Mouse (Mus musculus) heart, embryonic 16.5 days (tissue): ENCODE measurements around the gene Slc25a11. TPM values are rescaled to one million over a fixed set of nuclear protein-coding genes. Genes with fewer than 3 reads are reported as not detected.

ENCODE experiments used
- ATAC-seq: fragments of 200-750 bp; cut with Nextera tagmentation; replicated peaks from 2 replicates; pipeline ENCODE4 v1.8.0; 2017; ENCODE audit warnings: moderate number of reproducible peaks; ENCODE audit not compliant: insufficient read depth, low FRiP score; ENCODE audit errors: extremely low read depth
- H3K27ac ChIP-seq: fragments of 300-500 bp; sonication (generic); 2 replicates; pipeline ENCODE4 v1.5.1; 2014; ENCODE audit warnings: mild to moderate bottlenecking, low read length, control low read depth, moderate library complexity
- H3K27me3 ChIP-seq: fragments of 300-500 bp; sonication (generic); 2 replicates; pipeline ENCODE4 v1.6.1; 2014; ENCODE audit warnings: low read length, mixed read lengths; ENCODE audit not compliant: control insufficient read depth, insufficient read depth
- H3K36me3 ChIP-seq: fragments of 300-500 bp; sonication (generic); 2 replicates; pipeline ENCODE4 v1.6.1; 2014; ENCODE audit not compliant: control insufficient read depth, insufficient read depth
- H3K4me1 ChIP-seq: fragments of 300-500 bp; sonication (generic); 2 replicates; pipeline ENCODE4 v1.6.1; 2014; ENCODE audit warnings: low read length, mixed read lengths; ENCODE audit not compliant: control insufficient read depth, insufficient read depth
- H3K4me2 ChIP-seq: fragments of 300-500 bp; sonication (generic); 2 replicates; pipeline ENCODE4 v1.6.1; 2014; ENCODE audit warnings: low read depth, mild to moderate bottlenecking, control low read depth, low read length
- H3K4me3 ChIP-seq: fragments of 300-500 bp; sonication (generic); 2 replicates; pipeline ENCODE4 v1.5.1; 2014; ENCODE audit warnings: mild to moderate bottlenecking, control low read depth, low read length
- H3K9ac ChIP-seq: fragments of 300-500 bp; sonication (generic); 2 replicates; pipeline ENCODE4 v1.6.1; 2014; ENCODE audit warnings: low read length, control low read depth
- H3K9me3 ChIP-seq: fragments of 300-500 bp; sonication (generic); replicated peaks from 2 replicates; pipeline ENCODE4 v1.6.1; 2016; ENCODE audit warnings: low read length; ENCODE audit not compliant: control insufficient read depth
- WGBS: fragments of 180-500 bp; shearing (Covaris S2); extraction: QIAGEN DNeasy Blood & Tissue Kit; methylation state at CpG from one replicate; pipeline ENCODE4 v1.1.7; 2014; 5-methylcytosine and 5-hydroxymethylcytosine counted together
- polyA plus RNA-seq: library from polyadenylated mRNA; unstranded; fragments of >200 nt; fragmentation: Nextera tagmentation; extraction: Ambion mirVana; gene quantifications from 2 replicates; pipeline ENCODE4 v1.2.1, GENCODE M21; 2015

Gene Slc25a11
- polyA plus RNA-seq, 1 experiment from 2014 or later = 346 TPM

GRCm38 (mm10) chr11:70660571-70660970 is 13.3 kb upstream of the Slc25a11 start:
- Histone ChIP-seq H3K4me2 (no peak overlapping the region), H3K4me1 (peaks cover 24% of the 10 kb centered on the region)

GRCm38 (mm10) chr11:70658942-70659341 is 11.7 kb upstream of the Slc25a11 start:
- Histone ChIP-seq H3K27me3 (no peaks in the 10 kb centered on the region), H3K36me3 (peaks cover 22% of the 10 kb centered on the region), H3K27ac (peak overlapping the region; percentile 96; the same call in 1 of the 2 replicates), H3K4me1 (peaks cover 24% of the 10 kb centered on the region), H3K4me3 (peak overlapping the region; percentile 74), H3K9me3 (no peaks in the 10 kb centered on the region), H3K4me2 (peak overlapping the region; percentile 92), H3K9ac (peak overlapping the region; percentile 78)
- WGBS = 62% methylated on average over 8 of the region's 8 CpGs
- ATAC-seq = no peak

More at GRCm38 (mm10) chr11:70660571-70660970, 13.3 kb upstream of the Slc25a11 start:
- 87% methylated on average over 8 of the region's 8 CpGs for WGBS
- ATAC-seq = no peak
- peaks cover 34% of the 10 kb centered on the region for H3K36me3 ChIP-seq
- H3K9me3 ChIP-seq = no peaks in the 10 kb centered on the region
- no peak overlapping the region for H3K4me3 ChIP-seq
- no peaks in the 10 kb centered on the region for H3K27me3 ChIP-seq
- H3K9ac ChIP-seq = no peak overlapping the region
- no peak overlapping the region for H3K27ac ChIP-seq

- H3K36me3 ChIP-seq = peaks cover 18% of the 10 kb centered on the region
- peak overlapping the region; percentile 78 for H3K9ac ChIP-seq
- H3K4me1 ChIP-seq = peaks cover 24% of the 10 kb centered on the region
- WGBS = 69% methylated on average over 5 of the region's 5 CpGs
- ATAC-seq = no peak
- peak overlapping the region; percentile 96; the same call in 1 of the 2 replicates for H3K27ac ChIP-seq
- peak overlapping the region; percentile 74 for H3K4me3 ChIP-seq
- H3K4me2 ChIP-seq = peak overlapping the region; percentile 92
- no peaks in the 10 kb centered on the region for H3K9me3 ChIP-seq
- no peaks in the 10 kb centered on the region for H3K27me3 ChIP-seq
These were observed 11.2 kb upstream of the Slc25a11 start for GRCm38 (mm10) chr11:70658521-70658920.

GRCm38 (mm10) chr11:70657991-70658390 is 10.7 kb upstream of the Slc25a11 start:
- Histone ChIP-seq H3K4me1 (peaks cover 25% of the 10 kb centered on the region), H3K9ac (peak overlapping the region; percentile 78), H3K4me2 (peak overlapping the region; percentile 92), H3K9me3 (no peaks in the 10 kb centered on the region), H3K4me3 (peak overlapping the region; percentile 74), H3K27me3 (no peaks in the 10 kb centered on the region), H3K36me3 (peaks cover 15% of the 10 kb centered on the region), H3K27ac (peak overlapping the region; percentile 96)
- WGBS = 52% methylated on average over 9 of the region's 9 CpGs
- no peak for ATAC-seq

- Histone ChIP-seq H3K4me2 (peak overlapping the region; percentile 92), H3K4me3 (peak overlapping the region; percentile 74), H3K4me1 (peaks cover 25% of the 10 kb centered on the region), H3K27me3 (no peaks in the 10 kb centered on the region), H3K9me3 (no peaks in the 10 kb centered on the region), H3K27ac (peak overlapping the region; percentile 96), H3K36me3 (peaks cover 13% of the 10 kb centered on the region), H3K9ac (peak overlapping the region; percentile 78)
- 36% methylated on average over 6 of the region's 6 CpGs for whole genome bisulfite sequencing
- ATAC-seq = no peak
These were observed 10.3 kb upstream of the Slc25a11 start for GRCm38 (mm10) chr11:70657573-70657972.

GRCm38 (mm10) chr11:70656964-70657363 is 9.7 kb upstream of the Slc25a11 start, which contains the start of gene Eno3:
Gene Eno3, plus strand, starts transcription at chr11:70657202.
- 11% methylated on average over 3 of the region's 3 CpGs for WGBS
- H3K27me3 ChIP-seq = no peaks in the 10 kb centered on the region
- H3K36me3 ChIP-seq = peaks cover 15% of the 10 kb centered on the region
- peak; percentile 45 for ATAC-seq
- peak within 1 kb of the TSS; percentile 92 for H3K4me2 ChIP-seq
- H3K4me1 ChIP-seq = peaks cover 31% of the 10 kb centered on the region
- peak within 1 kb of the TSS; percentile 74 for H3K4me3 ChIP-seq
- H3K27ac ChIP-seq = peak within 1 kb of the TSS; percentile 96
- peak within 1 kb of the TSS; percentile 78 for H3K9ac ChIP-seq
- H3K9me3 ChIP-seq = no peaks in the 10 kb centered on the region

GRCm38 (mm10) chr11:70656456-70656927 is 9.2 kb upstream of the Slc25a11 start:
- Histone ChIP-seq H3K4me1 (peaks cover 36% of the 10 kb centered on the region), H3K27ac (peak overlapping the region; percentile 96), H3K27me3 (no peaks in the 10 kb centered on the region), H3K9me3 (no peaks in the 10 kb centered on the region), H3K4me2 (peak overlapping the region; percentile 92), H3K9ac (peak overlapping the region; percentile 78), H3K4me3 (peak overlapping the region; percentile 74), H3K36me3 (peaks cover 19% of the 10 kb centered on the region)
- peak; percentile 66 for ATAC-seq
- 9% methylated on average over 16 of the region's 16 CpGs for WGBS

GRCm38 (mm10) chr11:70655571-70656455 is 8.5 kb upstream of the Slc25a11 start:
- Histone ChIP-seq H3K4me1 (peaks cover 40% of the 10 kb centered on the region), H3K27me3 (no peaks in the 10 kb centered on the region), H3K4me3 (peak overlapping the region; percentile 74), H3K9ac (peak overlapping the region; percentile 78), H3K9me3 (no peaks in the 10 kb centered on the region), H3K36me3 (peaks cover 25% of the 10 kb centered on the region), H3K4me2 (peak overlapping the region; percentile 92), H3K27ac (peak overlapping the region; percentile 96)
- under 1% methylated on average over 61 of the region's 61 CpGs for WGBS
- 0 out of 2 replicates have a peak, but pooled peaks have one; percentile 5 for ATAC-seq
